Mouse (Mus musculus) forebrain, embryonic 11.5 days (tissue): ENCODE data around the gene St6galnac4. TPM values are rescaled to one million over a fixed set of nuclear protein-coding genes. Genes with fewer than 3 reads are reported as not detected.

Source experiments
- ATAC-seq: fragments of 200-750 bp; cut with Nextera tagmentation; replicated peaks from 2 replicates; pipeline ENCODE4 v1.8.0; 2017; ENCODE audit warnings: moderate TSS enrichment; ENCODE audit not compliant: low FRiP score
- DNase-seq: peaks from one replicate; pipeline ENCODE4 v3.0.0-alpha.2; 2017; ENCODE audit warnings: low spot score
- H3K27ac ChIP-seq: fragments of 300-500 bp; sonication (generic); 2 replicates; pipeline ENCODE4 v1.5.1; 2014; ENCODE audit warnings: low read depth, low read length
- H3K27me3 ChIP-seq: fragments of 300-500 bp; sonication (generic); 2 replicates; pipeline ENCODE4 v1.6.1; 2014; ENCODE audit warnings: mild to moderate bottlenecking, low read length, mixed read lengths; ENCODE audit not compliant: control insufficient read depth, insufficient read depth
- H3K36me3 ChIP-seq: fragments of 300-500 bp; sonication (generic); 2 replicates; pipeline ENCODE4 v1.6.1; 2014; ENCODE audit warnings: mild to moderate bottlenecking, low read length, moderate library complexity, mixed read lengths; ENCODE audit not compliant: control insufficient read depth, insufficient read depth
- H3K4me1 ChIP-seq: fragments of 300-500 bp; sonication (generic); replicated peaks from 2 replicates; pipeline ENCODE4 v1.6.1; 2014; ENCODE audit warnings: low read length, mixed read lengths; ENCODE audit not compliant: control insufficient read depth, insufficient read depth
- H3K4me2 ChIP-seq: fragments of 300-500 bp; sonication (generic); 2 replicates; pipeline ENCODE4 v1.6.1; 2014; ENCODE audit warnings: low read depth, mild to moderate bottlenecking, low read length, moderate library complexity, mixed read lengths; ENCODE audit not compliant: severe bottlenecking
- H3K4me3 ChIP-seq: fragments of 300-500 bp; sonication (generic); 2 replicates; pipeline ENCODE4 v1.5.1; 2014; ENCODE audit warnings: low read depth, low read length
- H3K9ac ChIP-seq: fragments of 300-500 bp; sonication (generic); 2 replicates; pipeline ENCODE4 v1.6.1; 2014; ENCODE audit warnings: low read length
- H3K9me3 ChIP-seq: fragments of 300-500 bp; sonication (generic); 2 replicates; pipeline ENCODE4 v1.6.1; 2016; ENCODE audit warnings: low read length, mixed read lengths; ENCODE audit not compliant: control insufficient read depth
- WGBS: fragments of 180-500 bp; shearing (Covaris S2); extraction: QIAGEN DNeasy Blood & Tissue Kit; methylation state at CpG from one replicate; pipeline ENCODE4 v1.1.7; 2014; 5-methylcytosine and 5-hydroxymethylcytosine counted together
- polyA plus RNA-seq: library from polyadenylated mRNA; unstranded; fragments of >200 nt; fragmentation: Nextera tagmentation; extraction: Ambion mirVana; gene quantifications from 2 replicates; pipeline ENCODE4 v1.2.1, GENCODE M21; 2014

The St6galnac4 gene
- polyA plus RNA-seq, 1 experiment from 2014 or later = 15.4 TPM

DNA sequence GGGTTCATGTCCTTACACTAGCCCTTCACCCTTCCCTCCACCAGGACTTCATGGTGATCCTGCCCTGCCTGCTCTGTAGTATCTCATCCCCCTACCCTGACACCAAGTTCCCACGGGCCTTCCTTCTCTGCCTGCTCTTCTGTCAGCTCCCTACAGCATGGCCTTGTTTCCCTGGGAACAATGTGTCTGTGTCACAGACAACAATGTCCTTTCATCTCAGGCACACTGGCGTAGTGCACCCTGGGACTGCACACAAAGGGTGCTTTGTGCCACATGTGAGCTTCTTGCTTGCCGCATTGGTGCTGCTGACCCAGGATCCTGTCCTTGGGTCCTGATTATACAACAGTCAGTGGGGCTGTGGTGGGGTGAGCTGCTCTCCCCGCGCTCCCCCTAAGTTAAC is 27.3 kb upstream of the St6galnac4 start:
- Histone ChIP-seq H3K27me3 (no peaks in the 10 kb centered on the region), H3K9ac (peak overlapping the region; percentile 47; the same call in 1 of the 2 replicates), H3K4me2 (peak overlapping the region; percentile 15; the same call in 1 of the 2 replicates), H3K9me3 (no peaks in the 10 kb centered on the region), H3K27ac (peak overlapping the region; percentile 84), H3K4me1 (peaks cover 16% of the 10 kb centered on the region), H3K36me3 (no peaks in the 10 kb centered on the region), H3K4me3 (no peak overlapping the region)
- DNase-seq = peak; percentile 73
- 11% methylated on average over 5 of the region's 5 CpGs for WGBS
- ATAC-seq = peak; percentile 88

DNA sequence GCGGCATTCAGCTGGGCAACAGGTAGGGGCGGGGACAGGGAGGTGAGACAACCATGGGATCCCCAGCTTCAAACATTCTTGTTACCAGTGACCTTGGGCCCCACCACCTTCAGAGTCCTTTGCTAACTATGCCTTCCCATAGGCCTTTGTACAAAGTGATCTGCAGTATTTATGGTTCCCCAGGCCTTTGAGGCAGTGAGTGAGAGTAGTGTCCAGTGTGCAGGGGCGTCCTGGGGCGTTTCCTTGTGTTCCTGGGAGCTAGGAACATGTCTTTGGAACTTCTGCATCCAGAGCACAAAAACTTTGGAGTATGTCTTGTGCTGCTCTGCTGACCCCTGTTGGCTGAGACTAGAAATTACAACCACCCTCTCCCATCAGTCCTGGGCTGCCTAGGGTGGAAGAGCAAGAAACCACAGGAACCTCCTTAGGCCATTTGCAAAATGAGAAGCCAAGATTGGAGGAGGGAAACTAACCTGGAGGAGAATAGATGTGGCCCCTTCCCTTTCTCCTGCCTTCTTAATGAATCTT is 20.3 kb upstream of the St6galnac4 start:
- 41% methylated on average over 4 of the region's 4 CpGs for WGBS
- no peak overlapping the region for H3K9ac ChIP-seq
- H3K36me3 ChIP-seq = no peaks in the 10 kb centered on the region
- H3K4me1 ChIP-seq = no peaks in the 10 kb centered on the region; the same call in 1 of the 2 replicates
- ATAC-seq = no peak
- H3K4me3 ChIP-seq = no peak overlapping the region
- no peaks in the 10 kb centered on the region for H3K9me3 ChIP-seq
- no peak overlapping the region for H3K4me2 ChIP-seq
- no peak overlapping the region for H3K27ac ChIP-seq
- peak; percentile 77 for DNase-seq
- H3K27me3 ChIP-seq = no peaks in the 10 kb centered on the region

- Histone ChIP-seq H3K36me3 (no peaks in the 10 kb centered on the region), H3K9ac (no peak overlapping the region), H3K9me3 (no peaks in the 10 kb centered on the region), H3K4me3 (no peak overlapping the region), H3K27ac (no peak overlapping the region), H3K4me2 (no peak overlapping the region), H3K27me3 (no peaks in the 10 kb centered on the region), H3K4me1 (no peaks in the 10 kb centered on the region; the same call in 1 of the 2 replicates)
- 79% methylated on average over 5 of the region's 5 CpGs for WGBS
- DNase-seq = no peak
- ATAC-seq = no peak
Observed at GRCm38 (mm10) chr2:32568149-32568548, 18.7 kb upstream of the St6galnac4 start.

GRCm38 (mm10) chr2:32568941-32569340 is 18.0 kb upstream of the St6galnac4 start:
- 90% methylated on average over 3 of the region's 3 CpGs for WGBS
- Histone ChIP-seq H3K27me3 (no peaks in the 10 kb centered on the region), H3K36me3 (no peaks in the 10 kb centered on the region), H3K4me1 (no peaks in the 10 kb centered on the region; the same call in 1 of the 2 replicates), H3K9ac (no peak overlapping the region), H3K27ac (no peak overlapping the region), H3K4me2 (no peak overlapping the region), H3K9me3 (no peaks in the 10 kb centered on the region), H3K4me3 (no peak overlapping the region)
- DNase-seq (no peak), ATAC-seq (no peak)

DNA sequence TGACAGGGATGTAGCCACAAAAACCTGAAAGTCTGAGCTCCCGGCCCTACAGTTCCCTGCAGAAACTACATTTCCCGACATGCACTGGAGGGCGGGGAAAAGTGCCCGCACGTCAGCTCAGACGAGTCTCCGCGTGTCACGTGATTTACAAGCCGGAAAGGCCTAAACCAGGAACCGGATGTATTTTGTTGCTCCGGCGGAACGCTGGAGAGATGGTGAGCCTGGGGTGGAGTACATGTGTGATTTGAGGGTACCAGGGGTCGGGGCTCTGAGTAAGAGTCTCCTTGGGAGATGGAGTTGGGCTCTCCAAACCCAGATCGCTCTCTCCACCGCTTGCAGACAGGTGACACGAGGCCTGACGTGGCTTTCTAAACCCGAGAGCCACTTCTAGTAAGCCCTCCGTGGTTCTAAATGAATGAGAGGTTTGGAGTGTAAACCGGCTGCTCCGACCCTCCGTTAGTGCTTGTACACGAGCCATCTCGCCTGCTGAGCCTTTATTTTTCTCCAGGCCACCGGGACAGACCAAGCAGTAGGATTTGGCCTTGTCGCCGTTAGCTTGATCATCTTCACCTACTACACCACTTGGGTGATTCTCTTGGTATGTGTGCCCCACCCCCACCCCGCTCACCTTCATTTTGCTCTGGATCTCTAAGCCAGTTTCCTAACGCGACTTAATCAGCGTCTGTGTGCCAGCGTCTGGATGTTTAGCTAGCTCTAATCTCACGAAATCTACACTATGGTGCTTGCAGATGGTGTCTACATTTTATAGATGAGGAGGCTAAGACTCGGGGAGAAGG is 16.0 kb upstream of the St6galnac4 start, which contains the start of gene Dpm2:
Gene Dpm2 (plus strand): TSS at position 161 of the 797 bp plus-strand sequence.
- 2% methylated on average over 36 of the region's 36 CpGs for WGBS
- DNase-seq = peak; percentile 90
- no peaks in the 10 kb centered on the region for H3K27me3 ChIP-seq

GRCm38 (mm10) chr2:32572196-32572595 is 14.7 kb upstream of the St6galnac4 start:
- Histone ChIP-seq H3K9ac (no peak overlapping the region), H3K4me2 (no peak overlapping the region), H3K4me3 (no peak overlapping the region), H3K27ac (no peak overlapping the region), H3K36me3 (no peaks in the 10 kb centered on the region), H3K4me1 (no peaks in the 10 kb centered on the region; the same call in 1 of the 2 replicates), H3K9me3 (no peaks in the 10 kb centered on the region), H3K27me3 (peaks cover 2% of the 10 kb centered on the region)
- ATAC-seq (no peak), DNase-seq (no peak)
- 95% methylated on average over 11 of the region's 11 CpGs for WGBS

More for the DNA sequence above, 16.0 kb upstream of the St6galnac4 start, which contains the start of gene Dpm2:
- H3K9me3 ChIP-seq = no peaks in the 10 kb centered on the region
- peak; percentile 77 for ATAC-seq
- H3K4me2 ChIP-seq = peak within 1 kb of the TSS; percentile 83
- no peaks in the 10 kb centered on the region for H3K36me3 ChIP-seq
- no peaks in the 10 kb centered on the region; the same call in 1 of the 2 replicates for H3K4me1 ChIP-seq
- peak within 1 kb of the TSS; percentile 69 for H3K9ac ChIP-seq
- H3K27ac ChIP-seq = no peak within 1 kb of the TSS
- H3K4me3 ChIP-seq = peak within 1 kb of the TSS; percentile 72

DNA sequence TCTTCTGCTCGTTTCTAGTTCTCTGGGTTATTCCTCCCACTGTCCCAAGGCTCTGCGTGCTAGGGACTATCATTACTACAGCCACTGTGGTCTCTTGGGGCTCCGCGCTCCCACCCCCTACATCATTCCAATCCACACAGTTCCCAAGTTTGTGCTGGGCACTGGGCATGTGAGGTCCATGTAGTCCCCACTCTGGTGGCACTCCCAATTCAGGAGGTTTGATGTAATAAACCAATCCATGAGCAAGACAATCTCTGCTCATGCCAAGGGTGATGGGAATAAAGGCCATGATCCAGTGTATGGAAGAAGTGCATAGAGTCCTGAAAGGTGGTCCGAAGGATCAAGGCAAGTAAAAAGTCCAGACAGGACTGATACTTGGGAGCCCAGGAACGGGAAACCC is 12.4 kb upstream of the St6galnac4 start, which contains the start of gene Pip5kl1:
Gene Pip5kl1 (plus strand): TSS at position 301 of the 400 bp plus-strand sequence.
- H3K27ac ChIP-seq = no peak within 1 kb of the TSS
- peaks cover 8% of the 10 kb centered on the region for H3K27me3 ChIP-seq
- DNase-seq (no peak), ATAC-seq (no peak)
- no peaks in the 10 kb centered on the region; the same call in 1 of the 2 replicates for H3K4me1 ChIP-seq
- H3K4me2 ChIP-seq = peak within 1 kb of the TSS; percentile 88
- WGBS = 73% methylated on average over 6 of the region's 6 CpGs
- H3K9ac ChIP-seq = peak within 1 kb of the TSS; percentile 49
- no peaks in the 10 kb centered on the region for H3K9me3 ChIP-seq
- H3K36me3 ChIP-seq = no peaks in the 10 kb centered on the region
- H3K4me3 ChIP-seq = peak within 1 kb of the TSS; percentile 35

DNA sequence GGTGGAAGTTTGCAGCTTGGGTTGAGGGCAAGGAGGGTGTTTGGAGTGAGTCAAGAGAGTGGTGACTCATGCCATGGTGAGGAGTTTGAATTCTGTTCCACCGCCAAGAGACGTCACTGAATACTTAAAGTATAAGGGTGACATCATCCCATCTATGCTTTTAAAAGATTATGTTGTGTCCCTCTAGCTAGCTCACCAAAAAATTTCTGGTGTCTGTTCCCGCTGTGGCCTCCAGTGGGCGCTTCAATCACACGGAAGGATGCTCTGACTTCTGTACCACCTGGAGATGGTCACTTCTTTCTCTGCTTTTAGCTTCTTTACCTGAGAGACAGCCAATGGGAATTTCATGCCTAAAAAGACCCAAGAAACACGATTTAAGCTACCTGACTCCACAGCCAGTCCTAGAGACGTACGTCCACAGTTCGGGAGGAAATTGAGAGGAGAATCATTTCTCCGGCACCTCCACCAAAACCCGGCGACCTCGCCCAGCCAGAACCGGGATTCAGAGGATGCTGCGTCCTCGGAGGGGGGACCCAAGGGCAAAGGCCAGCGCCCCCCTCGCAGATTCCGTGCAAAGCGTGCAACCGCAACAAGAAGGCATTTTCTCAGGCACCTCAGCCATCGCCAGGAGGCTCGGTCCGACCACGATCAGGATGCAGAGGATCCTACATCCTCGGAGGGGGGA is 11.9 kb upstream of the St6galnac4 start:
- Histone ChIP-seq H3K4me3 (peak overlapping the region; percentile 35), H3K9ac (peak overlapping the region; percentile 49), H3K9me3 (no peaks in the 10 kb centered on the region), H3K4me1 (no peaks in the 10 kb centered on the region; the same call in 1 of the 2 replicates), H3K27ac (no peak overlapping the region), H3K36me3 (no peaks in the 10 kb centered on the region), H3K4me2 (peak overlapping the region; percentile 88), H3K27me3 (peaks cover 11% of the 10 kb centered on the region)
- ATAC-seq = no peak
- peak; percentile 74 for DNase-seq
- WGBS = 2% methylated on average over 26 of the region's 26 CpGs
